Comparison of ENCODE assay signal across 20 mouse cellular contexts in the genomic region with DNA sequence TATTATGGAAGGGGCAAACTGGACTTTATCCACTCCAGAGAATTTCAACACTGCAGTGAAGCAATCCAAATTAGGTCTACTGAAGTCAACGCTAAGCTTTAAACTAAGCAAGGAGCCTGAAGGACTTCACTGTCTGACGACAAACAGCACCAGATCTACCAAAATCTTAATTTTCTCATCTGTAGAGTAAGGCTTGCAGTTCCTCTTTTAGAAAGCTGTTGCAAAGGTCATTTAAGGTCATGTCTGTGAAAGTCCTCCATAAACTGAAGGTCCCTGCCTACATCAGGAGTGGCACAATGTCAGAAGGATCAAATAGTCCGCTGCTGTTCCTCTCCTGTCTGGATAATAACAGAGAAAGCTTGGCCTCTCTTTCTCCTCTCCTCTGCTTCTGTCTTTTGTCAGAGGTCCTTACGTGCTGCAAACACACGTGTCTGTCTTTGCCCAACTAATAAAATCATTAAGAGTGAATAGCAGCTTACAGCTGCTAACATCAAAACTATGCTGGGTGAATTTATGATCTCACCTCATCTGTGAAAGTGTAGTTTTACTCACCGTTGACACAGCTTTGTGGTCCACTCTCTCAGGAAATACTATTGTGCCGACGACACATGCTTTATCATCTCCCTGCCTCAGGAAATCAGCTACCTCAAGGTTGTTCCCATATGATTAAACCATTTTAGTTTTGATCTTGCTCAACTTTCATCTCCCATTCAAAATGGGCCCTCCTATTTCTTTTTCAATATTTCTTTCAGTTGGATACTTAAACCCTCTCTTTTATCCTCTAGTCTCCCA.
"Had no signal": no experiment of that assay in that cellular context is flagged by ENCODE, and none has a peak within 500 bp of the region (broad histone marks: within the 10 kb centered on the region; RNA-seq: fewer than 3 reads in every experiment).

No protein-coding gene starts in this region.

- H3K27ac ChIP-seq: kidney, postnatal 0 days; layer of hippocampus, adult 2 months; limb, embryonic 15.5 days; liver, embryonic 13.5 days; macrophage; midbrain, embryonic 10.5 days; midbrain, embryonic 13.5 days; neural tube, embryonic 13.5 days; stomach, postnatal 0 days had no signal

- H3K36me3 ChIP-seq: limb, embryonic 15.5 days; liver, embryonic 13.5 days; midbrain, embryonic 10.5 days; midbrain, embryonic 13.5 days; neural tube, embryonic 13.5 days had no signal

- DNase-seq: kidney, adult 2 months; kidney, postnatal 25 days; layer of hippocampus, adult 9-11 months; liver, embryonic 13.5 days; lung, adult 2 months; lung, postnatal 14 days; thymus, adult 2 months; thymus, postnatal 14 days; thymus, postnatal 4 days had no signal

- ATAC-seq: midbrain, embryonic 13.5 days; midbrain, embryonic 16.5 days had no signal

- H3K4me3 ChIP-seq: layer of hippocampus, adult 2 months; limb, embryonic 15.5 days; liver, embryonic 13.5 days; megakaryocyte, embryonic 14.5 days; midbrain, embryonic 10.5 days; midbrain, embryonic 13.5 days; myocyte; neural tube, embryonic 13.5 days had no signal

- H3K9ac ChIP-seq: limb, embryonic 15.5 days; liver, embryonic 13.5 days; midbrain, embryonic 13.5 days; neural tube, embryonic 13.5 days had no signal

- H3K4me1 ChIP-seq: limb, embryonic 15.5 days; liver, embryonic 13.5 days; megakaryocyte, embryonic 14.5 days; midbrain, embryonic 10.5 days; midbrain, embryonic 13.5 days; neural tube, embryonic 13.5 days had no signal

- H3K27me3 ChIP-seq: limb, embryonic 15.5 days; liver, embryonic 13.5 days; megakaryocyte, embryonic 14.5 days; midbrain, embryonic 13.5 days; neural tube, embryonic 13.5 days had no signal

- H3K4me2 ChIP-seq: limb, embryonic 15.5 days; liver, embryonic 13.5 days; midbrain, embryonic 13.5 days; neural tube, embryonic 13.5 days had no signal

- H3K9me3 ChIP-seq: limb, embryonic 15.5 days; liver, embryonic 13.5 days; megakaryocyte, embryonic 14.5 days; midbrain, embryonic 10.5 days; midbrain, embryonic 13.5 days; neural tube, embryonic 13.5 days had no signal
